Mouse (Mus musculus): ENCODE results near the gene Ccdc88a.

The Ccdc88a gene

GRCm38 (mm10) chr11:29548504-29549424, 175.3 kb downstream of the Ccdc88a start:
- DNase-seq (ENCODE audit: low spot score in 2 of 2), result no peak

GRCm38 (mm10) chr11:29549425-29549778, 175.9 kb downstream of the Ccdc88a start:
- DNase-seq (ENCODE audit: low spot score in 2 of 2), result no peak

Measured in frontal cortex, postnatal 14 days (tissue).